Mouse (Mus musculus) heart, postnatal 0 days (tissue): ENCODE results near the gene Cmc1. TPM values are rescaled to one million over a fixed set of nuclear protein-coding genes. Genes with fewer than 3 reads are reported as not detected.
"Not testable (repeated sequence)": the region's sequence is repeated elsewhere in the genome, so short reads cannot be mapped to it uniquely, and the experiment has no call there.

Experiments used
- ATAC-seq: fragments of 200-750 bp; cut with Nextera tagmentation; 2 replicates; pipeline ENCODE4 v1.8.0; 2017; ENCODE audit warnings: low read depth, moderate number of reproducible peaks, moderate library complexity; ENCODE audit not compliant: insufficient read depth
- DNase-seq: peaks from one replicate; pipeline ENCODE4 v3.0.0-alpha.2; 2016; ENCODE audit warnings: low spot score
- H3K27ac ChIP-seq: fragments of 300-500 bp; sonication (generic); 2 replicates; pipeline ENCODE4 v1.5.1; 2014; ENCODE audit warnings: low read depth, mild to moderate bottlenecking
- H3K27me3 ChIP-seq: fragments of 300-500 bp; sonication (generic); 2 replicates; pipeline ENCODE4 v1.6.1; 2014; ENCODE audit warnings: low read length, mixed read lengths; ENCODE audit not compliant: control insufficient read depth, insufficient read depth
- H3K36me3 ChIP-seq: fragments of 300-500 bp; sonication (generic); replicated peaks from 2 replicates; pipeline ENCODE4 v1.6.1; 2014; ENCODE audit warnings: low read length, mixed read lengths; ENCODE audit not compliant: control insufficient read depth, insufficient read depth
- H3K4me1 ChIP-seq: fragments of 300-500 bp; sonication (generic); 2 replicates; pipeline ENCODE4 v1.6.1; 2014; ENCODE audit warnings: antibody characterized with exemption; ENCODE audit not compliant: control insufficient read depth, insufficient read depth
- H3K4me2 ChIP-seq: fragments of 300-500 bp; sonication (generic); 2 replicates; pipeline ENCODE4 v1.6.1; 2014; ENCODE audit warnings: low read depth, mild to moderate bottlenecking, low read length, moderate library complexity
- H3K4me3 ChIP-seq: fragments of 300-500 bp; sonication (generic); 2 replicates; pipeline ENCODE4 v1.5.1; 2014; ENCODE audit warnings: low read depth, low read length
- H3K9ac ChIP-seq: fragments of 300-500 bp; sonication (generic); replicated peaks from 2 replicates; pipeline ENCODE4 v1.6.1; 2014; ENCODE audit warnings: low read depth, low read length, mixed read lengths
- H3K9me3 ChIP-seq: fragments of 300-500 bp; sonication (generic); replicated peaks from 2 replicates; pipeline ENCODE4 v1.6.1; 2016; ENCODE audit warnings: low read length; ENCODE audit not compliant: control insufficient read depth
- CTCF ChIP-seq: IDR thresholded peaks from 2 replicates; pipeline ENCODE4 v1.5.1; 2016; ENCODE audit warnings: antibody characterized with exemption, control low read depth, low read depth
- EP300 ChIP-seq: IDR thresholded peaks from 2 replicates; pipeline ENCODE4 v1.6.1; 2016; ENCODE audit warnings: antibody characterized with exemption, low read depth
- WGBS: fragments of 180-500 bp; shearing (Covaris S2); extraction: QIAGEN DNeasy Blood & Tissue Kit; methylation state at CpG from one replicate; pipeline ENCODE4 v1.1.7; 2014; 5-methylcytosine and 5-hydroxymethylcytosine counted together
- polyA plus RNA-seq: library from polyadenylated mRNA; unstranded; fragments of >200 nt; fragmentation: Nextera tagmentation; extraction: Ambion mirVana; gene quantifications from 2 replicates; pipeline ENCODE4 v1.2.1, GENCODE M21; 2015
- total RNA-seq: library from RNA; depleted of rRNA; stranded (reverse); fragments of >200 nt; gene quantifications from 2 replicates; pipeline ENCODE4 v1.2.3, GENCODE M21; 2014; ENCODE audit warnings: low replicate concordance

The Cmc1 gene
- total and polyA plus RNA-seq, 2 experiments from 2014 or later: 2.3 to 79.7 TPM

DNA sequence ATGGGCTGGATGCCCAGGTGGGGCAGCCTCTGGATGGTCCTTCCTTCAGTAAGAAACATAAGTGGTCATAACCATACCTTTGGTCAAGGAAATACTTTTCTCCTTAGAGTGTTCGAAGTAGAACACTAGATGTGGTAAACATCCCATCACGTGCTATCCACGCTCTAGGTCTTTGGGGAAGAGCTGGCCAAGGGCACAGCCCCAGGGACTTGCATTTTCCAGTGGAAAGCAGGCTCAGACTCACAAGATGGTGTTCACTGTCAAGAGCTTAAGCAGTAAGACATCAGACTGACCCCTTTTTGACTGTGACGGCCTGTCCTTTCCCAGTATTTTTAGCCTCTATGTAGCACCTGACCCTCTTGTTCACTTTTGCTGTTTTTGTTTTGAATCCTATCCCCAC is 8.2 kb upstream of the Cmc1 start:
- no peaks in the 10 kb centered on the region for H3K9me3 ChIP-seq
- TF ChIP-seq CTCF: no peak
- no peaks in the 10 kb centered on the region for H3K4me1 ChIP-seq
- no peak overlapping the region for H3K4me2 ChIP-seq
- H3K9ac ChIP-seq: no peak overlapping the region
- no peaks in the 10 kb centered on the region for H3K27me3 ChIP-seq
- ATAC-seq (no peak), DNase-seq (no peak)
- no peaks in the 10 kb centered on the region for H3K36me3 ChIP-seq
- H3K27ac ChIP-seq: no peak overlapping the region
- 86% methylated on average over 4 of the region's 4 CpGs for WGBS
- H3K4me3 ChIP-seq: no peak overlapping the region

- no peaks in the 10 kb centered on the region for H3K36me3 ChIP-seq
- DNase-seq (no peak), ATAC-seq (no peak)
- TF ChIP-seq CTCF (0 out of 2 replicates have a peak, but pooled peaks have one; percentile 23), EP300 (no peak)
- H3K27ac ChIP-seq: no peak overlapping the region
- H3K9ac ChIP-seq: no peak overlapping the region
- H3K9me3 ChIP-seq: no peaks in the 10 kb centered on the region
- H3K4me2 ChIP-seq: no peak overlapping the region
- WGBS: 78% methylated on average over 3 of the region's 3 CpGs
- H3K4me3 ChIP-seq: no peak overlapping the region
- no peaks in the 10 kb centered on the region for H3K4me1 ChIP-seq
- no peaks in the 10 kb centered on the region for H3K27me3 ChIP-seq
These were observed 7.3 kb upstream of the Cmc1 start for GRCm38 (mm10) chr9:118157234-118157633.

GRCm38 (mm10) chr9:118154666-118155065 is 4.7 kb upstream of the Cmc1 start:
- Histone ChIP-seq H3K27me3 (no peaks in the 10 kb centered on the region), H3K4me2 (no peak overlapping the region), H3K9ac (no peak overlapping the region), H3K4me3 (no peak overlapping the region), H3K27ac (no peak overlapping the region), H3K36me3 (no peaks in the 10 kb centered on the region), H3K4me1 (no peaks in the 10 kb centered on the region; the same call in 1 of the 2 replicates), H3K9me3 (no peaks in the 10 kb centered on the region)
- DNase-seq: no peak
- 77% methylated on average over 5 of the region's 5 CpGs for WGBS
- no peak for ATAC-seq
- TF ChIP-seq EP300 (no peak), CTCF (no peak)

- WGBS: 86% methylated on average over 1 of the region's 1 CpGs
- H3K27ac ChIP-seq: no peak overlapping the region
- peaks cover 14% of the 10 kb centered on the region for H3K4me1 ChIP-seq
- TF ChIP-seq EP300: no peak
- no peak for TF ChIP-seq CTCF
- H3K4me3 ChIP-seq: no peak overlapping the region
- H3K9ac ChIP-seq: no peak overlapping the region
- no peaks in the 10 kb centered on the region for H3K36me3 ChIP-seq
- ATAC-seq: no peak
- no peaks in the 10 kb centered on the region for H3K9me3 ChIP-seq
- no peaks in the 10 kb centered on the region for H3K27me3 ChIP-seq
- no peak overlapping the region for H3K4me2 ChIP-seq
- no peak for DNase-seq
These were observed 1.2 kb upstream of the Cmc1 start for GRCm38 (mm10) chr9:118151221-118151507.

- Histone ChIP-seq H3K9ac (no peak overlapping the region), H3K27me3 (no peaks in the 10 kb centered on the region), H3K4me3 (peak overlapping the region; percentile 90; the same call in 1 of the 2 replicates), H3K36me3 (no peaks in the 10 kb centered on the region), H3K27ac (no peak overlapping the region), H3K9me3 (no peaks in the 10 kb centered on the region), H3K4me2 (peak overlapping the region; percentile 77), H3K4me1 (peaks cover 14% of the 10 kb centered on the region)
- no peak for DNase-seq
- ATAC-seq: no peak
- 78% methylated on average over 20 of the region's 20 CpGs for WGBS
- no peak for TF ChIP-seq CTCF
- TF ChIP-seq EP300: no peak
These were observed 648 bp upstream of the Cmc1 start for GRCm38 (mm10) chr9:118150429-118151220.

DNA sequence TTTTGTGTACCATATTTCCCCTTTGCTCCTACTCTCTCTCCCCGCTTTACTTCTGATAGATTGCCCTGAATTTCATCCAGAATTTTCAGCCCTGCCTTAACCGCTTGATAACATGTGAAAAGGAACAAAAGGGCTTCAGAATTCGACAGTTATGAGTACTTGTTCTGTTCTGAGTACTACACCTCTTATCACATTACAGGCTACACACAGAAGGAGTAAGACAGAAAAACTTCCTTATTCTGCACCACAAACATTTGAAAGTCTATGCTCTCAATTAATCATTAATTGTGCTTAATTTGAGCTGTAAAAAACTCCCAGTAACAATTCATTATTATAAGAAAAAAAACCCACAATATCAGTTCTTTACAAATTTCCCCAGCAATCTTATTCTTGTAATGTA is 9.6 kb downstream of the Cmc1 start:
- not testable (repeated sequence) for H3K27ac ChIP-seq
- 63% methylated on average over 2 of the region's 3 CpGs for WGBS

More for the DNA sequence above, 9.6 kb downstream of the Cmc1 start:
- not testable (repeated sequence) for DNase-seq, H3K27me3 ChIP-seq, H3K4me1 ChIP-seq, H3K9ac ChIP-seq, ATAC-seq, H3K4me2 ChIP-seq, H3K36me3 ChIP-seq, H3K4me3 ChIP-seq, H3K9me3 ChIP-seq
